Mouse (Mus musculus): ENCODE measurements around the gene Slc3a2. TPM values are rescaled to one million over a fixed set of nuclear protein-coding genes. Genes with fewer than 3 reads are reported as not detected.

Slc3a2 gene
- total RNA-seq, 2 experiments from 2014 or later = 149 to 151 TPM

DNA sequence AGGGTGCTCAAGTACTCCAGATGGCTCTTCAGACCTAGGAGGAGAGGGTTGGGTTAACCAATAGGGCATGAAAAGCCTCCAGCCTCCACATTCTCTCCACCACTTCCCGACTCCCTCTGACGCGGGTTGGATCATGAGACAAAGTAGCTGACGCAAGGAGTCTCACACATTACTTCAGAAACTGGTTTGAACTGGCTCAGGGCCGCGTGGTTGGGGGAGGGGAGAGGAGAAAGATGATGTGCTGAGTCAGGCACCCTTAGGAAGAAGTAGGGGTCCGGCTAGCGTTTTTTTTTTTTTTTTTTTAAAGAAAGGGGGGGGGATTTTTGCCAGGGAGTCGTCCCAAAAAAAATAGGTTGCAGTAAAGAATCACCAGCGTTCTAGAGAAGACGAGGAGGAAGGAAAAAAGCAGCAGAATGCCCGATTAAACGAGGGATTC, 10.3 kb downstream of the Slc3a2 start:
- peak overlapping the region; percentile 92 for H3K27ac ChIP-seq
- no peak for TF ChIP-seq CTCF (conservative IDR thresholded peaks at IDR 0.05)
- DNase-seq (ENCODE audit: low spot score in 2 of 2) = peak; percentile 58
- H3K4me3 ChIP-seq = peak overlapping the region; percentile 91

DNA sequence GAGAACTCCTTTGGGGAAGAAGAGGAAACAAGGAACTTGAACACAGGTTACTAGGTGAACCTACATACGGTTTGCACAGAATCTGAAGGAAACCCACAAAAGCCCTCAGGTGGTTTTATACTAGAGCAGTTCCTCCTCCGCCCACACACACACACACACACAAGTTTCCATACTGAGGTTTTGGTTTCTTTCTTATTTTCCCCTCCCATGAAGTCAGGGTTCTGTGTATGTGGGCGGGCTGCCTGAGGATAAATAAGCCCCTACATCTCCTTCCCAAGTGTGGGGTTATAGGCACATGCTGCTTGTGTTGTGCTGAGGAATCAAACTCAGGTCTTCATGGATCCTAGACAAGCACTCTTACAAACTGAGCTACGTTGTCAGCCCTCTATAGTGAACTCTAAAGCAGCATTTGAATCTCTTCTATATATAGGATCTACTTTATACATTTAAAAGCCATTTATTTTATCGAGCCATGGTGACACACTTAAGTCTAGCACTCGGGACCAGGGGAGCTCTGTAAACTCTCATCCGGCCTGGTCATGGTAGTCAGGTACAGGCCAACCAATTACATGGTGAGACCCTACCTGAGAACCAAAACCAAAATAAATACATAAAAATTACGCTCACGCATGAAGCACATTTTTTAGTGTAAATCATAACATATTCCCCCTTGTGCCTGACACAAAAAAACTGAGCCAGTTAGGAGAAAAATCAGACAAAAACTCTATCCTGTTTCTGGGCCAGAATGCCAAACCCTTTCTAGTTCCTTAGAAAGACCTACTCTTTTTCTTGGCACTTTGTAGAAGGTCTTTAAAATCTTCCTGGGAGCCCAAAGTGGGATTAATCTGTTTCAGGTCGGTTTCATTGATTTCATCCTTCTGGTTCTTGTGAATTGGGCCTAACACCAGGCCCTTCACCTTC, 11.0 kb downstream of the Slc3a2 start:
- DNase-seq (ENCODE audit: low spot score in 2 of 2) = no peak
- no peak for TF ChIP-seq CTCF (conservative IDR thresholded peaks at IDR 0.05)
- Histone ChIP-seq H3K27ac (peak overlapping the region; percentile 92), H3K4me3 (peak overlapping the region; percentile 91)

DNA sequence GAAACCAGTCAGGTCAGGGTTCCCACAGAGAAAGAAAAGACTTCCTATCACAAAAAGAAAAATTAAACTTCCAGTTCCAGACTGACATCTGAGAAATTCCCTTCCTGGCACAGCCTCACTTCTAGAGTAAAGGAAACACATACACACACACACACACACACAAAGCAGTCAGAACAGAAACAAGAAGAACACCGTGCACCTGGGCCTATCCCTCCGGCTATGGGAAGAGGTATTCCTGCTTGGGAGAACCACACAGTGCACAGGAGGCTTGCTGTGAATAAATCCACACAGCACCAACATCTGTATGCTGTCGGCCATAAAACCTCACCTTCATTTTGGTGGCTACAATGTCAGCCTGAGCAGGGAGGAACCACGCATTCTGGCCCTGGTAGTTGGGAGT, 11.7 kb downstream of the Slc3a2 start:
- TF ChIP-seq CTCF (conservative IDR thresholded peaks at IDR 0.05) = no peak
- Histone ChIP-seq H3K4me3 (peak overlapping the region; percentile 91), H3K27ac (peak overlapping the region; percentile 92)
- DNase-seq (ENCODE audit: low spot score in 2 of 2) = no peak

DNA sequence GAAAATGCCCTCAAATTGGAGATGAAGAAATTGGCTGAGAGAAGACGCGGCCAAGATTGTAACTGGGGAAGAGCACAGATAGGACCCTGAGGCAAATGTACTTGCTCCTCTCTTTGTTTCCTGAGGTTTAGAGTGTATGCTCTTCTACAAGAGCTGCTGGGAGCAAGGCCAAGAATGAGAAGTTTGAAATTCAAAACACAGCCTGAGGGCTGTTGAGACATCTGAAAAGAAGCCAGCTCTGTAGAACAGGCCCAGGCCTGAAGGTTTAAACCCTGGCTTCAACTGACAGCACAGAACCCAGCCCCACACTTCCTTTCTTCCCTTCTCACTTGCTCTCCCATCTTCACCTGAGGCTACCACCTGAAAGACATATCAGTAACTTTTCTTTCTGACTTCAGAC, 13.1 kb downstream of the Slc3a2 start:
- peak in 1 of 2 experiments; percentile 21 for DNase-seq (ENCODE audit: low spot score in 2 of 2)
- TF ChIP-seq CTCF (conservative IDR thresholded peaks at IDR 0.05) = no peak
- H3K27ac ChIP-seq = peak overlapping the region; percentile 92; the same call in 1 of the 2 replicates
- H3K4me3 ChIP-seq = no peak overlapping the region

DNA sequence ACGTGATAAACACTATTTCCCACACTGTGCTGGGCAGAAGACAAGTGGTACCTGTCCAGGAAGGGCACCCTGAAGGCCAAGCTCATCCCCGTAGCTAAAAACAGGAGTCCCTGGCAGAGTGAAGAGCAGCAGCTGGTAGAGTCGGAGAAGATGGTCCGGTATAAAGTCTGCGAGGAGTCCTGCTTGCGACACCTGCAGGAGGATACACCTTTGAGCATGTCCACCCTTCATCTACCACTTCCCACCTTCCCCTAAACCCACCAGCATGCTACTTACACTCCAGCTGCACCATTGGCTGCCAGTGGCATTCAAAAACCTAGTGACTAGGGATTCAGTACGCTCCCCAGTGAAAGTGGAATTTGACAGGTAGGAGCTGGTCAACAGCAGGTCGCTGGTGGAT, 14.2 kb downstream of the Slc3a2 start:
- no peak for DNase-seq (ENCODE audit: low spot score in 2 of 2)
- TF ChIP-seq CTCF (conservative IDR thresholded peaks at IDR 0.05) = no peak
- Histone ChIP-seq H3K4me3 (no peak overlapping the region), H3K27ac (no peak overlapping the region)

DNA sequence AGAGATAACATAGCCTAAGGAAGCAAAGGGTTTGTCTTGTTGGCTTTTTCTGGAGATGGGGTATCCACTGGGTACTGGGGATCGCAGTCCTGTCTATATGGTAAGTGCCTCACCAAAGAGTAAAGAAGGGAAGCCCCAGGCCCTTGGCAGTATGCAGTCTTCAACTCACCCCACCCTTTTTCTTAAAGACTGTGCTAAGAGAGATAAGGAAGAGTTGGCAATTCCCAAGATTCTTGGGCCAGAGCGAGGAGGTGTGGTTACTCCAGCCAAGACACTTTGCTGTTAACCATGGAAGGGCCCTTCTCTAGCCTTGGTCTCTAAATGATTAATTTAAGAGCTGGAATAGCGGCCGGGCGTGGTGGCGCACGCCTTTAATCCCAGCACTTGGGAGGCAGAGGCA, 16.2 kb downstream of the Slc3a2 start:
- TF ChIP-seq CTCF (conservative IDR thresholded peaks at IDR 0.05) = no peak
- H3K27ac ChIP-seq = no peak overlapping the region
- DNase-seq (ENCODE audit: low spot score in 2 of 2) = no peak

DNA sequence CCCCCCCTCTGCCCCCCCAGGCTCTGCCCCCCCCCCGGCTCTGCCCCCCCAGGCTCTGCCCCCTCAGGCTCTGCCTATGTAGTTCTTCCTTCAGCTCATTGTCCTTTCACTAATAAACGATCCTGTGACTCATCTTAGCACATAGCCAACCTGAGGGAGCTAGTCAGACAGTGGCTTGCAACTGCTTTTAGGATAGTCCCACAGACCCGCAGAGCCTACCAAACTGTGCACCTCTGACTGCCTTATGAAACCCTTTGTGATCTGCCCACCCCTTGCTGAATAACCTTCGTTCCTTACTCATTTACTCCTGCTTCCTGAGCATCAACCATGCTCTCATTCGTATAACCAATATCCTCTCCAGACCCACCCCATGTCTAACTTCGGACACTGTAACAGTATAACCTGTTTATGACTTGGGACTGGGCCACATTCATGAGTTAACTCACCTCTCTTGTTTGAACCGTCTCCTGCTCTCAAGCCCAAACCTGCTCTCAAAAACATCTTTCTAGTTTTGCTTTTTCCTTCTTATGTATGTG, 17.0 kb downstream of the Slc3a2 start:
- H3K4me3 ChIP-seq = no peak overlapping the region

More for the DNA sequence above, 16.2 kb downstream of the Slc3a2 start:
- H3K4me3 ChIP-seq = no peak overlapping the region

DNA sequence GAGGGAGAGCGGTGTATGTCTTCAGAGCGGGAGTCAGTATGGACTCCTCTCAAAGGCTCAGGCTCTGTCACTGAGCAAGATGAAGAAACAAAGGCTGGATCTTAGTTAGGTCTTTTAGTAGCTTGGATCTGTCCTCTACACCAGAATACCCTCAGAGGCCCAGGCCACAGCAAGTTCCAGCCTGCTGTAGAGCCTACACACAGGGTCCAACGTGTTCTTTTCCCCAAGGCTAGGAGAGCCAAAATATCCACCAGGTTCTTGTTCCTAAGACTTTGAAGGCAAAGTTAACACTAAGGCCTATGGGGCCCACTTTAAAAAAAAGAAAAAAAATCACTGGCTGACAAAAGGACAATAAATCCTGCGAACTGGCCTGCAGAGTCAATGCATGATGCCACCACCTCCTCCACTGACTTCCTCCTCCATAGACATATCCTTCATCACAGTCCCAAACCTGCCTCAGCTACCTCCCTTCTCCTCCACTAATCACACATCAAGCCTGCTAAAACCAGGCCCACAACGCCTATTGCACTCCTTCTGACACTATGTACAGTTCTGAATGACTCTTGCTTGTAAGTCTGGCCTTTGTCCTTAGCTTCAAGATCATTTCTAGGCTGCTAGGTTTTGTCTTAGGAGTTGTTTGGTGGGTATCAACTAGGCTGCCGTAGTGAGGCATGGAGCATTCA, 18.0 kb downstream of the Slc3a2 start:
- no peak overlapping the region for H3K4me3 ChIP-seq
- no peak for DNase-seq (ENCODE audit: low spot score in 2 of 2)
- H3K27ac ChIP-seq = no peak overlapping the region
- TF ChIP-seq CTCF (conservative IDR thresholded peaks at IDR 0.05) = no peak

More for the DNA sequence above, 17.0 kb downstream of the Slc3a2 start:
- no peak for TF ChIP-seq CTCF (conservative IDR thresholded peaks at IDR 0.05)
- DNase-seq (ENCODE audit: low spot score in 2 of 2) = no peak
- no peak overlapping the region for H3K27ac ChIP-seq

DNA sequence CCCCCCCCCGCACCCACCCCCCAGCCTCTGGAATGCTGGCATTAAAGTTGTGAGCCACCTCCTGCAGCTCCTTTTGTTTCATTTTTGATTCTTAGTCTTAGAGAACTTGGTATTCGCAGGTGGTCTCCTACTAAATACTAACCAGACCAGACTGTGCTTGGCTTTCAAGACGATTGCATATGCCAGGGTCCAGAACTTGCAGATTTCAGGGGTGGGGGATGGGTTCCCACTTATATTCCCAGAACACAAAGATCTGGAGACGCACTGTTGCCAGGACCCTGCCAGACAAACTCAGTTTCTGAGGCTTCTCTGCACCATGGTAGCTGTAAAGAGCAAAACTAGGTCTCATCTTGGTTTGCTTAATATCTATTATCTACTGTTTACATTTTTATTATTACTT, 19.6 kb downstream of the Slc3a2 start:
- no peak for DNase-seq (ENCODE audit: low spot score in 2 of 2)
- Histone ChIP-seq H3K4me3 (no peak overlapping the region), H3K27ac (no peak overlapping the region)
- TF ChIP-seq CTCF (conservative IDR thresholded peaks at IDR 0.05) = no peak

DNA sequence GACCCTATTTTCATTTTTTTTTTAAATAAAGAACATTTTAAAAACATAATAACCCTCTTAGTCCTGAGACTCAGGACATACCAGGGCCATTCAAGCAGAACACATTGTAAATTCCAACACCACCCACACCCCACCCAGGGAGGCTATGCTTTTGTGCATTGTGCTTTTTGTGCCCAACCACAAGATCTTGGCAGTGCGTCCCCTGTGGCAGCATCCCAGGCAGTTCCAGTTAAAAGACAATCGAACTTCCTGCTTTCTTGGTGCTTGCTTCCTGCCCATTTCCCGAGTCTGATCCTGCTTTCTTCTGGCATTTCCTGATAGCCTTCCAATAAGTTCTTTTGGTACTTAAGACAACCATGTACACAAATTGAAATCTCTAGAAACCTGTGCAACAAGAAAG, 20.7 kb downstream of the Slc3a2 start:
- Histone ChIP-seq H3K4me3 (no peak overlapping the region), H3K27ac (0 out of 2 replicates have a peak overlapping the region, but pooled peaks have one; percentile 18)
- peak; percentile 31 for TF ChIP-seq CTCF (conservative IDR thresholded peaks at IDR 0.05)
- no peak for DNase-seq (ENCODE audit: low spot score in 2 of 2)

DNA sequence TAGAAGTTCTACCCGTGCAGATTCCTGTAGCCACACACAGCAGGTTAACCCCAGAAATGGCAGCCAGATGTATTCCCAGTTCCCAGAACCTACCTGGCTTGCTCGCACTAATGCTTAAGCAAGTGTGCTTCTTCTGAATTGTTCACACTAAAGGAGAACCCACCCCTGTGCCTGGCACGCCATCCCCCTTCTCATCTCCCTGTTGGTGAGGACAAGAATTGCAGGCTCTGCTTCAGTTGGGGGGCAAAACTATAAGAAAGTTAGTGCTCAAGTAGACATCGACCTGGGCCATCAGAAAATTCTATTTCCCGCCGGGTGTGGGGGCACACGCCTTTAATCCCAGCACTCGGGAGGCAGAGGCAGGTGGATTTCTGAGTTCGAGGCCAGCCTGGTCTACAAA, 23.5 kb downstream of the Slc3a2 start:
- no peak overlapping the region for H3K27ac ChIP-seq

DNA sequence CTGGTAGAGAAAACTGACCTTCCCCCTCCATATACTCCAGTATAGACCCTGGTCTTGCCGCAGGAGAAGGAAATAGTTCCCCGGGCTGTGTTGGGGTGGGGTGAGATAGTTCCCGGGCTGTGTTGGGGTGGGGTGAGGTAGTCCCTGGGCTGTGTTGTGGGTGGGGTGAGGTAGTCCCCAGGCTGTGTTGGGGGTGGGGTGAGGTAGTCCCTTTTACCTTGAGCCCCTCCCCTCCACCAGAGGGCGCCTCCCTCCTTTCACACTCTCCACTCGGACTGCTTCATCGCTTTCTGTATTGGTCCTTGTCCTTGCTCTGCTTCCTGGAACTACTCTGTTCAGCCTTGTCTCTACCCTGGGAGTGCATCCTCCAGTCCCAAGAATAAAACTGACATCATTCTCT, 27.8 kb downstream of the Slc3a2 start:
- no peak for DNase-seq (ENCODE audit: low spot score in 2 of 2)
- H3K4me3 ChIP-seq = no peak overlapping the region
- H3K27ac ChIP-seq = no peak overlapping the region
- TF ChIP-seq CTCF (conservative IDR thresholded peaks at IDR 0.05) = peak; percentile 60

More for the DNA sequence above, 23.5 kb downstream of the Slc3a2 start:
- no peak for DNase-seq (ENCODE audit: low spot score in 2 of 2)
- H3K4me3 ChIP-seq = no peak overlapping the region
- TF ChIP-seq CTCF (conservative IDR thresholded peaks at IDR 0.05) = peak; percentile 32

DNA sequence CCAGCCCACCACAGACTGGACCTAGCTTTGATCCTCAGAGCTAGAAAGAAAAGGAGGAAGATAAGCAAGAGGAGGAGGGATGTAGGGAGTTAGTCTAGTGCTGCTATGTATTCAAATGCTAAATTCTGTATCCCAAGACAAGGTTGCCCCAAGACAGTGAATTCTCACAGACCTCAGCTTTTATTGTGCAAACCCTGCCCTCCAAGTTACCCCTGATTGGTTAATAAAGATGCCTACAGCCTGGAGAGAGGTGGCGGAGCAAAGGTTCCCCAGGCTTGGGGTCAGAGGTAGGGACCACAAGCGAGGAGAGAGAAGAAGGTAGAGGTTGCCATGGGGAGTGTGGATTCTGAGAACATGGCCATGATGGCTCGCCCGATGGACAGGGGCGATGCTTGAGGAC, 30.4 kb downstream of the Slc3a2 start:
- Histone ChIP-seq H3K4me3 (no peak overlapping the region), H3K27ac (no peak overlapping the region)
- no peak for DNase-seq (ENCODE audit: low spot score in 2 of 2)
- no peak for TF ChIP-seq CTCF (conservative IDR thresholded peaks at IDR 0.05)

Measured in layer of hippocampus, adult 2 months (tissue).